Mouse (Mus musculus) forebrain, embryonic 15.5 days (tissue): ENCODE results near the gene Prph. TPM values are rescaled to one million over a fixed set of nuclear protein-coding genes. Genes with fewer than 3 reads are reported as not detected.

Experiments
- ATAC-seq: fragments of 200-750 bp; cut with Nextera tagmentation; replicated peaks from 2 replicates; pipeline ENCODE4 v1.8.0; 2017; ENCODE audit warnings: mild to moderate bottlenecking, moderate TSS enrichment, moderate library complexity
- H3K27ac ChIP-seq: fragments of 300-500 bp; sonication (generic); replicated peaks from 2 replicates; pipeline ENCODE4 v1.5.1; 2015; ENCODE audit warnings: mild to moderate bottlenecking, inconsistent platforms
- H3K27me3 ChIP-seq: fragments of 300-500 bp; sonication (generic); 2 replicates; pipeline ENCODE4 v1.6.1; 2015; ENCODE audit warnings: inconsistent platforms
- H3K36me3 ChIP-seq: fragments of 300-500 bp; sonication (generic); 2 replicates; pipeline ENCODE4 v1.6.1; 2015; ENCODE audit warnings: mild to moderate bottlenecking, inconsistent platforms
- H3K4me1 ChIP-seq: fragments of 300-500 bp; sonication (generic); 2 replicates; pipeline ENCODE4 v1.6.1; 2015; ENCODE audit warnings: inconsistent platforms
- H3K4me2 ChIP-seq: fragments of 300-500 bp; sonication (generic); replicated peaks from 2 replicates; pipeline ENCODE4 v1.6.1; 2015; ENCODE audit warnings: mild to moderate bottlenecking, inconsistent platforms
- H3K4me3 ChIP-seq: fragments of 300-500 bp; sonication (generic); 2 replicates; pipeline ENCODE4 v1.5.1; 2015; ENCODE audit warnings: mild to moderate bottlenecking, inconsistent platforms
- H3K9ac ChIP-seq: fragments of 300-500 bp; sonication (generic); replicated peaks from 2 replicates; pipeline ENCODE4 v1.6.1; 2015; ENCODE audit warnings: mild to moderate bottlenecking, inconsistent platforms
- H3K9me3 ChIP-seq: fragments of 300-500 bp; sonication (generic); 2 replicates; pipeline ENCODE4 v1.6.1; 2016; ENCODE audit warnings: inconsistent platforms
- WGBS: fragments of 180-500 bp; shearing (Covaris S2); methylation state at CpG from one replicate; pipeline ENCODE4 v1.1.7; 2015; ENCODE audit warnings: mixed read lengths; 5-methylcytosine and 5-hydroxymethylcytosine counted together
- polyA plus RNA-seq: library from polyadenylated mRNA; unstranded; fragments of >200 nt; fragmentation: Nextera tagmentation; extraction: Ambion mirVana; gene quantifications from 2 replicates; pipeline ENCODE4 v1.2.1, GENCODE M21; 2015

Gene Prph
- polyA plus RNA-seq, 1 experiment from 2014 or later, result 0.97 TPM

DNA sequence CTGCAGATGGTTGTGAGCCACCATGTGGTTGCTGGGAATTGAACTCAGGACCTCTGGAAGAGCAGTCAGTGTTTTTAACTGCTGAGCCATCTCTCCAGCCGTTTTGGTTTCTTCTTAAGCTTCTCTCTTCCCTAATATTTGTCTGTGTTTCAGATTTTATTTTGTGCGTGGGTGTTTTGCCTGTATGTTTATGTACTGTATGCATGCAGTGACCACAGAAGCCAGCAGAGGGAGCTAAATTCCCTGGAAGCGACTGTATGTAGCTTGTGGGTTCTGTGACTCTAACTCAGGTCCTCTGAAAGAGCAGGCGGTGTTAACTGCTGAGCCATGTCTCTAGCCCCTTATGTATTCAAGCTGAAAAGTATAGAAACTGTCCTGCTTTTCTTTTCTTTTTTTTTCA is 28.7 kb upstream of the Prph start:
- H3K9ac ChIP-seq, result no peak overlapping the region
- H3K36me3 ChIP-seq, result no peaks in the 10 kb centered on the region
- no peak overlapping the region for H3K4me2 ChIP-seq
- no peak overlapping the region for H3K4me3 ChIP-seq
- ATAC-seq, result no peak
- H3K27me3 ChIP-seq, result 0 out of 2 replicates have a peak, but pooled peaks cover 2% of the 10 kb centered on the region
- WGBS, result 55% methylated on average over 4 of the region's 4 CpGs
- peaks cover 19% of the 10 kb centered on the region for H3K4me1 ChIP-seq
- H3K9me3 ChIP-seq, result no peaks in the 10 kb centered on the region
- no peak overlapping the region for H3K27ac ChIP-seq

DNA sequence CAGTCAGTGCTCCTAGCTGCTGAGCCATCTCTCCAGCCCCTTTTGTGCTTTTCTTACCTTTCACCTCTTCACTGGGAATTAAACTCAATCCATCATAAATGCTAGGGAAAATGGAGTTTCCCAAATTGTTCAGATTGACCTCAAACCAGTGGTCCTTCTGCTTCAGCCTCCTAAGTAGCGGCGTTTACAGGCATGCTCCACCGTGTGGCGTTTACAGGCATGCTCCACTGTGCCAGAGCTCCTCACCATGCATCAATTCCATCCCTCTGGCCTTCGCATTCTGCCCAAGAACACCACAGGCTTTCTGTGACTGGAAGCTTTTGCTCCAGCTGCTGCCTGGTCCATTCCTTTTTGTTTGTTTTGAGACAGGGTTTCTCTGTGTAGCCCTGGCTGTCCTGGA is 27.9 kb upstream of the Prph start:
- Histone ChIP-seq H3K9me3 (no peaks in the 10 kb centered on the region), H3K4me2 (no peak overlapping the region), H3K4me3 (no peak overlapping the region), H3K36me3 (no peaks in the 10 kb centered on the region), H3K27ac (no peak overlapping the region), H3K4me1 (peaks cover 19% of the 10 kb centered on the region), H3K9ac (no peak overlapping the region), H3K27me3 (0 out of 2 replicates have a peak, but pooled peaks cover 2% of the 10 kb centered on the region)
- WGBS, result 75% methylated on average over 5 of the region's 5 CpGs
- no peak for ATAC-seq

GRCm38 (mm10) chr15:99028874-99029458 is 26.0 kb upstream of the Prph start:
- ATAC-seq, result no peak
- Histone ChIP-seq H3K4me1 (peaks cover 24% of the 10 kb centered on the region), H3K9ac (peak overlapping the region; percentile 38), H3K9me3 (no peaks in the 10 kb centered on the region), H3K36me3 (no peaks in the 10 kb centered on the region), H3K27ac (no peak overlapping the region), H3K27me3 (0 out of 2 replicates have a peak, but pooled peaks cover 2% of the 10 kb centered on the region), H3K4me3 (peak overlapping the region; percentile 44), H3K4me2 (peak overlapping the region; percentile 72)
- WGBS, result 6% methylated on average over 10 of the region's 10 CpGs

GRCm38 (mm10) chr15:99029619-99030584 is 25.1 kb upstream of the Prph start, which contains the start of gene Tuba1c:
TSS of gene Tuba1c (plus strand) at chr15:99029891.
- Histone ChIP-seq H3K9ac (peak within 1 kb of the TSS; percentile 38), H3K4me2 (peak within 1 kb of the TSS; percentile 72), H3K27ac (no peak within 1 kb of the TSS), H3K9me3 (no peaks in the 10 kb centered on the region), H3K4me3 (peak within 1 kb of the TSS; percentile 44), H3K4me1 (peaks cover 24% of the 10 kb centered on the region), H3K36me3 (no peaks in the 10 kb centered on the region), H3K27me3 (no peaks in the 10 kb centered on the region)
- under 1% methylated on average over 52 of the region's 52 CpGs for WGBS
- ATAC-seq, result peak; percentile 76

GRCm38 (mm10) chr15:99030585-99031387 is 24.2 kb upstream of the Prph start:
- Histone ChIP-seq H3K36me3 (no peaks in the 10 kb centered on the region), H3K4me2 (peak overlapping the region; percentile 72), H3K4me3 (peak overlapping the region; percentile 44), H3K9me3 (no peaks in the 10 kb centered on the region), H3K9ac (peak overlapping the region; percentile 38), H3K4me1 (peaks cover 24% of the 10 kb centered on the region), H3K27ac (no peak overlapping the region), H3K27me3 (no peaks in the 10 kb centered on the region)
- 12% methylated on average over 26 of the region's 26 CpGs for WGBS
- 0 out of 2 replicates have a peak, but pooled peaks have one; percentile 6 for ATAC-seq

- no peaks in the 10 kb centered on the region for H3K36me3 ChIP-seq
- no peak overlapping the region for H3K27ac ChIP-seq
- H3K27me3 ChIP-seq, result no peaks in the 10 kb centered on the region
- H3K9me3 ChIP-seq, result no peaks in the 10 kb centered on the region
- no peak for ATAC-seq
- H3K4me2 ChIP-seq, result peak overlapping the region; percentile 72
- H3K4me1 ChIP-seq, result peaks cover 24% of the 10 kb centered on the region
- 78% methylated on average over 4 of the region's 4 CpGs for whole genome bisulfite sequencing
- peak overlapping the region; percentile 44 for H3K4me3 ChIP-seq
- H3K9ac ChIP-seq, result no peak overlapping the region
Observed at GRCm38 (mm10) chr15:99031388-99031675, 23.6 kb upstream of the Prph start.

DNA sequence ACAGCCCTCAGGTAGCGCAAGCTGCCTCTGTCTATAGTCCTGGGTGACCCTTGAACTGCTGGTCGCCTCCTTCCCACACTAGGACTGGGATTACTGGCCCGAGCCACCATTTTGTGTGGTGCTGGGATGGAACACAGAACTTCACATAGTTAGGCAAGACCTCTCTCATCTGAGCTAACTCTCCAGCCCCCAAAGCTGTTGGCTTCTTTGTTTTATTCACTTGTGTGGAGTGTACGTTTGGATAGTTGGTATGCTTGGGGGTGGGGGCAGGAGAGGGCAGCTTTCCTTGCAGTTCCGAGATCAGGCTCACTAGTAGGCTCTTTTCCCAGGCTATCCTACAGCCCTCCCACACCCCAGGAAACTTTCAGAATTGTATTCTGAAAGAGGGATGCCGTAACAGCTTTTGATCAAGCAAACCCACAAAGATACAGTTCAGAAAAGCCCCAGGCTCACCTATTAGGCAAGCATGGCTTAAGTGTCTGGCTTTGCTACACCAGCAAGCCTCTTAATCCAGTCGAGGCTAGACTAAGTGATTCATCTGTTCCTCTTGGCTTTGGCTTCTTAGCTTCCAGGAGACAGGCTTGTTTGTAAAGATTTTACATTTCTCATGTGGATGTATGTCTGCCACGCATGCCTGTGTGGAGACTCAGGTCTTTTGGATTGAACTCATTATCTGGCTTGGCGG is 22.8 kb upstream of the Prph start:
- H3K4me3 ChIP-seq, result no peak overlapping the region
- H3K27me3 ChIP-seq, result no peaks in the 10 kb centered on the region
- H3K36me3 ChIP-seq, result no peaks in the 10 kb centered on the region
- H3K4me1 ChIP-seq, result peaks cover 24% of the 10 kb centered on the region
- peak overlapping the region; percentile 72; the same call in 1 of the 2 replicates for H3K4me2 ChIP-seq
- WGBS, result 68% methylated on average over 9 of the region's 9 CpGs
- H3K27ac ChIP-seq, result no peak overlapping the region
- no peak for ATAC-seq
- no peaks in the 10 kb centered on the region for H3K9me3 ChIP-seq
- no peak overlapping the region for H3K9ac ChIP-seq

GRCm38 (mm10) chr15:99032726-99033250 is 22.2 kb upstream of the Prph start:
- Histone ChIP-seq H3K27ac (no peak overlapping the region), H3K27me3 (no peaks in the 10 kb centered on the region), H3K9me3 (no peaks in the 10 kb centered on the region), H3K4me2 (no peak overlapping the region), H3K4me1 (peaks cover 24% of the 10 kb centered on the region), H3K4me3 (no peak overlapping the region), H3K9ac (no peak overlapping the region), H3K36me3 (no peaks in the 10 kb centered on the region)
- 79% methylated on average over 7 of the region's 7 CpGs for WGBS
- ATAC-seq, result no peak

DNA sequence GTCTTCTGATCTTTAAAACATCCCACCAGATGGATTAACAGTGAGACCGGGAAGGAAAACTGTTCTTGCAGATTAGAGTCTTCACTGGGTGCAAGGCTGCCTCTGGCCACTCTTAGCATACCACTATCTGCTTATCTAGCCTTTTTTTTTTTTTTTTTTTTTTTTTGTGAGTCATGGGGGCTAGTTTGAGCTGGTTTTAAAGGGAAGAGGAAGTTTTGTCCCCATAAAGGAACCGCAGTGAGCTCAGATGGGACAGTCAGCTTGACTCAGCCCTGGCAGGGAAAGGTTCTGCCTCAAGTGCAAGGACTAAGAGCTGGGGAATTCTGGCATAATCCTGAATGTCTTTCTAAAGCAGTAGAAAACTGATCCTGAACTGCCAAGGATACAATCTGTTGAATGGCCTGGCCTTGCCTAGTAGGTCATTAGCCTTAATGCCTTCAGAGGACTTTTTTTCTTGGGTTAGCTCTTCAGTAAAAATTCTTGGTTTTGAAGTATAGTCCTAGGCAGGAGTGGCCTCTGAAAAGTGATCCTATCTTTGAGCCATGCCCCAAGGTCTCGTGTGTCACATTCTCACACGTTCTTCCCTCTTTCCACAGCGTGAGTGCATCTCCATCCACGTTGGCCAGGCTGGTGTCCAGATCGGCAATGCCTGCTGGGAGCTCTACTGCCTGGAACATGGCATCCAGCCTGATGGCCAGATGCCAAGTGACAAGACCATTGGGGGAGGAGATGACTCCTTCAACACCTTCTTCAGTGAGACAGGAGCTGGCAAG is 21.3 kb upstream of the Prph start:
- Histone ChIP-seq H3K9me3 (no peaks in the 10 kb centered on the region), H3K4me2 (no peak overlapping the region), H3K9ac (no peak overlapping the region), H3K4me3 (no peak overlapping the region), H3K27me3 (no peaks in the 10 kb centered on the region), H3K4me1 (peaks cover 24% of the 10 kb centered on the region), H3K27ac (no peak overlapping the region), H3K36me3 (no peaks in the 10 kb centered on the region)
- no peak for ATAC-seq
- WGBS, result 86% methylated on average over 7 of the region's 7 CpGs

DNA sequence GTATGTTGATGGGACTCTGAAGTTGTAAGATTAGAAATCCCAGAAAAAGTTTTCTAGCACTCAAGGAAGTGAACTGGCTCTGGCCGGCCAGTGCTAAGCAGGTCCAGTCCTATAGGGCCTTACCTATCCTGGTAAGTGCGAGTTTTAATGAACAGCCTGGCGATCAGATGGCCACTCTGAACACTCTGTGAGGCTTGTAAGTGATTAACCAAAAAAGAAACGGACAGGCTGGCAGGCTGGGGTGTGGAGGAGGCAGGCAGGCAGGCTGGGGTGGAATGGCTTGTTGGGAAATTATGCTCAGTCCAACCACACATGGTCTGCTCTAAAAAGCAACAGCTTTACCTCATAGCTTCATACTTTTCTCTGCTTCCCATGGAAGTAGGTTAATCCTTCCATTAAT is 19.5 kb upstream of the Prph start:
- 80% methylated on average over 4 of the region's 4 CpGs for WGBS
- no peak overlapping the region for H3K4me3 ChIP-seq
- H3K27me3 ChIP-seq, result no peaks in the 10 kb centered on the region
- H3K9ac ChIP-seq, result no peak overlapping the region
- ATAC-seq, result no peak
- H3K9me3 ChIP-seq, result no peaks in the 10 kb centered on the region
- no peaks in the 10 kb centered on the region for H3K36me3 ChIP-seq
- H3K4me2 ChIP-seq, result no peak overlapping the region
- H3K27ac ChIP-seq, result no peak overlapping the region
- peaks cover 9% of the 10 kb centered on the region for H3K4me1 ChIP-seq
